Mouse (Mus musculus) neural tube, embryonic 11.5 days (tissue): ENCODE data around the gene Tapbp. TPM values are rescaled to one million over a fixed set of nuclear protein-coding genes. Genes with fewer than 3 reads are reported as not detected.
"Not testable (repeated sequence)": the region's sequence is repeated elsewhere in the genome, so short reads cannot be mapped to it uniquely, and the experiment has no call there.

Experiments used
- ATAC-seq: fragments of 200-750 bp; cut with Nextera tagmentation; 2 replicates; pipeline ENCODE4 v1.8.0; 2017; ENCODE audit warnings: moderate number of reproducible peaks, mild to moderate bottlenecking, moderate TSS enrichment, moderate library complexity; ENCODE audit not compliant: insufficient read depth, low FRiP score, low TSS enrichment
- DNase-seq: peaks from one replicate; pipeline ENCODE4 v3.0.0-alpha.2; 2015; ENCODE audit warnings: low spot score
- H3K27ac ChIP-seq: fragments of 300-500 bp; sonication (generic); 2 replicates; pipeline ENCODE4 v1.5.1; 2014; ENCODE audit warnings: low read depth, mild to moderate bottlenecking, low read length
- H3K27me3 ChIP-seq: fragments of 300-500 bp; sonication (generic); 2 replicates; pipeline ENCODE4 v1.6.1; 2014; ENCODE audit warnings: mild to moderate bottlenecking, low read length, mixed read lengths; ENCODE audit not compliant: control insufficient read depth, insufficient read depth
- H3K36me3 ChIP-seq: fragments of 300-500 bp; sonication (generic); 2 replicates; pipeline ENCODE4 v1.6.1; 2014; ENCODE audit warnings: mild to moderate bottlenecking, low read length, moderate library complexity, mixed read lengths; ENCODE audit not compliant: control insufficient read depth, insufficient read depth
- H3K4me1 ChIP-seq: fragments of 300-500 bp; sonication (generic); 2 replicates; pipeline ENCODE4 v1.6.1; 2014; ENCODE audit warnings: low read length, mixed read lengths; ENCODE audit not compliant: control insufficient read depth, insufficient read depth
- H3K4me2 ChIP-seq: fragments of 300-500 bp; sonication (generic); 2 replicates; pipeline ENCODE4 v1.6.1; 2014; ENCODE audit warnings: low read depth, mild to moderate bottlenecking, moderate library complexity
- H3K4me3 ChIP-seq: fragments of 300-500 bp; sonication (generic); 2 replicates; pipeline ENCODE4 v1.5.1; 2014; ENCODE audit warnings: low read depth, low read length
- H3K9ac ChIP-seq: fragments of 300-500 bp; sonication (generic); 2 replicates; pipeline ENCODE4 v1.6.1; 2014; ENCODE audit warnings: mild to moderate bottlenecking, low read length
- H3K9me3 ChIP-seq: fragments of 300-500 bp; sonication (generic); 2 replicates; pipeline ENCODE4 v1.6.1; 2016; ENCODE audit warnings: low read length; ENCODE audit not compliant: control insufficient read depth
- WGBS: fragments of 180-500 bp; shearing (Covaris S2); extraction: QIAGEN DNeasy Blood & Tissue Kit; methylation state at CpG from one replicate; pipeline ENCODE4 v1.1.7; 2014; 5-methylcytosine and 5-hydroxymethylcytosine counted together
- polyA plus RNA-seq: library from polyadenylated mRNA; unstranded; fragments of >200 nt; fragmentation: Nextera tagmentation; extraction: Ambion mirVana; gene quantifications from 2 replicates; pipeline ENCODE4 v1.2.1, GENCODE M21; 2014

The Tapbp gene
- polyA plus RNA-seq, 1 experiment from 2014 or later: 12.9 TPM

DNA sequence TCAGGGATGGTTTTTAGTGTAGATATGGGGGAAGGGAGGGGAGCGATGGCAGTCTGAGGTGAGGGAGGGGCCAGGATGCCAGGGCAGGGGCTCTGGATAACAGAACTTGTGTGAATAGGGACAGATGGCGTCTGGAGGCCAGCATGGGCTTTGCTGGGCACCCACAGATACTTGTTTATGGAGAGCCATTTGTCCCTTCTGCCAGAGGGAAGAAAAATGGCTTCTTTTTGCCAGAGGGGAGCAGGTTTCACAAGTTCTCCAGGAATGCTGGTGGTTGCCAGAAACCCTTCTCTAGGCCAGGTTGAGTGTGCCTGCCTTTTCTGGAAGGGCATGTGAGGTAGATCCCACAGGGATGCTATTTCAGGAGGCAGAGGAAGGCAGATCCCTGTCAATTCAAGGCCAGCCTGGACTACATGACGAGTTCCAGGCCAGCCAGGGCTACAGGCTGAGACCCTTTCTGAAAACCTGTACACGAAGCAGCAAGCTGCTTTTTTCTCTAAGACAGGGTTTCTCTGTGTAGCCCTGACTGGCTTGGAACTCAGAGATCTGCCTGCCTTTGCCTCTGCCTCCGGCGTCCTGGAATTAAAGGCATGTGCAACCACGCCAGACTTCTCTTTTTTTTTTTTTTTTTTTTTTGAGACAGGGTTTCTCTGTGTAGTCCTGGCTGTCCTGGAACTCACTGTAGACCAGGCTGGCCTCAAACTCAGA is 15.3 kb upstream of the Tapbp start:
- Histone ChIP-seq H3K36me3 (no peaks in the 10 kb centered on the region), H3K27ac (no peak overlapping the region), H3K4me3 (no peak overlapping the region), H3K4me1 (no peaks in the 10 kb centered on the region), H3K27me3 (no peaks in the 10 kb centered on the region), H3K9ac (no peak overlapping the region), H3K4me2 (no peak overlapping the region), H3K9me3 (no peaks in the 10 kb centered on the region)
- WGBS: 80% methylated on average over 7 of the region's 7 CpGs
- ATAC-seq (no peak), DNase-seq (no peak)

DNA sequence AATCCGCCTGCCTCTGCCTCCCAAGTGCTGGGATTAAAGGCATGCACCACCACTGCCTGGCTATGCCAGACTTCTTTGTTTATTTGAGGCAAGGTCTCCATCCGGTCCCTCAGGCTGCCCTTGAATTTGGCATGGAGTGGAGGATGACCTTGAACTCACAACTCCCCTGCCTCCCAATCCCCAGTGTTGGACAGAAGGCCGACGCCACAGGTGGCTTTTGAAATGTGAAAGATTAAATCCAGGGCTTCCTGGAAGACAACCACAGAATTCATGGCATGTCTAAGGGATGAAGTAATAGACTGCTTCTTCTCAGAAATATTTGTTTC is 14.7 kb upstream of the Tapbp start:
- Histone ChIP-seq H3K4me1 (no peaks in the 10 kb centered on the region), H3K9ac (no peak overlapping the region), H3K4me2 (no peak overlapping the region), H3K4me3 (no peak overlapping the region), H3K27me3 (no peaks in the 10 kb centered on the region), H3K36me3 (no peaks in the 10 kb centered on the region), H3K9me3 (no peaks in the 10 kb centered on the region), H3K27ac (no peak overlapping the region)
- ATAC-seq (no peak), DNase-seq (no peak)
- WGBS: 88% methylated on average over 4 of the region's 4 CpGs

DNA sequence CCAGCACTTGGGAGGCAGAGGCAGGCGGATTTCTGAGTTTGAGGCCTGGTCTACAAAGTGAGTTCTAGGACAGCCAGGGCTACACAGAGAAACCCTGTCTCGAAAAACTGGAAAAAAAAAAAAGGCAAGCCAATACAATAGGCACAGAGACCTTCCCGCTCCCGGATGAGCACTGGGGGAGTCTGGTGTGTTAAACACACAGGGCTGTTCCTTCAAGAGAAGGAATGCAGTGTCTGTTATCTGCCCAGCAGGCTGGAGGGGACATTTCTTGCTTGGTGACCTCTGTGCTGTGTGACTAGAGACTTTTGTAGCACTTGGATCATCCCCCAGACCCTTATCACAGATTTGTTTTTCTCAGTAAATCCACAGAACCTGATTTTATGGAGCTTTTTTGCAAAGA is 14.0 kb upstream of the Tapbp start:
- Histone ChIP-seq H3K4me3 (no peak overlapping the region), H3K36me3 (no peaks in the 10 kb centered on the region), H3K4me2 (no peak overlapping the region), H3K27ac (no peak overlapping the region), H3K9me3 (no peaks in the 10 kb centered on the region), H3K4me1 (no peaks in the 10 kb centered on the region), H3K27me3 (no peaks in the 10 kb centered on the region), H3K9ac (no peak overlapping the region)
- DNase-seq: no peak
- 68% methylated on average over 4 of the region's 4 CpGs for WGBS
- ATAC-seq: no peak

DNA sequence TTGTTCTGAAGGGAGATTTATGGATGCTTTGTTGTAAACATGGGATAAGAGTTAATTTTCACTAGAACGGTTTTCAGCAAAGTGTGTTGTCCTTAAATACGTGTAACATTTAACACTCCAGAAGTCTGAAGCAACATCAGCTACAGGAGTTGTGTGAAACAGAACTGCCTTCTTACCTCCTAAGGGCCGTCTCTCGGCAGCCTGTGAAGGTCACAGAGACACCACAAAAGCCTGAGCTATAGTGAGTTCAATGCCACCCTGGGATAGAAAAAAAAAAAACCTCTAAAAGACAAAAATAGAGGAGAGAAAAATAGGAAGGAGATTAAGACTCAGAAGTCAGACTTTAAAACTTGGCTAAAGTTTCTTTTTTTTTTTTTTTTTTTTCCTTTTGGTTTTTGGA is 13.6 kb upstream of the Tapbp start:
- no peaks in the 10 kb centered on the region for H3K4me1 ChIP-seq
- H3K27me3 ChIP-seq: no peaks in the 10 kb centered on the region
- H3K9me3 ChIP-seq: no peaks in the 10 kb centered on the region
- H3K9ac ChIP-seq: no peak overlapping the region
- WGBS: 50% methylated on average over 4 of the region's 4 CpGs
- H3K4me2 ChIP-seq: no peak overlapping the region
- DNase-seq: no peak
- no peaks in the 10 kb centered on the region for H3K36me3 ChIP-seq
- no peak for ATAC-seq
- H3K27ac ChIP-seq: no peak overlapping the region
- no peak overlapping the region for H3K4me3 ChIP-seq

DNA sequence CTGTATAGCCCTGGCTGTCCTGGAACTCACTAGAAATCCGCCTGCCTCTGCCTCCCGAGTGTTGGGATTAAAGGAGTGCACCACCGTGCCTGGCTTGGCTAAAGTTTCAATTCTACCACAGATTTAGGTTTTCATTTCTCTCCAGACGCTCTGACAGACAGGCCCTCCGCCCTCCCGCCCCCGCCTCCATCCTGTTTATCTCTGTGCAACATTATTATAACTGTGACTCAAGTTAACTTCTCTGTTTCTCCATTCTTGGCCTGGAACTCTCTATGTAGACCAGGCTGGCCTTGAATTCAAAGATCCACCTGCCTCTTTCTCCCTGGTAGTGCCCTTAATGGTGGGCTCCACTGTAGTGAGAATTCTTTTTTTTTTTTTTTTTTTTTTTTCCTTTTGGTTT is 13.2 kb upstream of the Tapbp start:
- 85% methylated on average over 7 of the region's 7 CpGs for WGBS
- Histone ChIP-seq H3K4me3 (no peak overlapping the region), H3K9me3 (no peaks in the 10 kb centered on the region), H3K36me3 (no peaks in the 10 kb centered on the region), H3K4me2 (no peak overlapping the region), H3K27me3 (no peaks in the 10 kb centered on the region), H3K9ac (no peak overlapping the region), H3K4me1 (no peaks in the 10 kb centered on the region), H3K27ac (no peak overlapping the region)
- ATAC-seq (no peak), DNase-seq (no peak)

DNA sequence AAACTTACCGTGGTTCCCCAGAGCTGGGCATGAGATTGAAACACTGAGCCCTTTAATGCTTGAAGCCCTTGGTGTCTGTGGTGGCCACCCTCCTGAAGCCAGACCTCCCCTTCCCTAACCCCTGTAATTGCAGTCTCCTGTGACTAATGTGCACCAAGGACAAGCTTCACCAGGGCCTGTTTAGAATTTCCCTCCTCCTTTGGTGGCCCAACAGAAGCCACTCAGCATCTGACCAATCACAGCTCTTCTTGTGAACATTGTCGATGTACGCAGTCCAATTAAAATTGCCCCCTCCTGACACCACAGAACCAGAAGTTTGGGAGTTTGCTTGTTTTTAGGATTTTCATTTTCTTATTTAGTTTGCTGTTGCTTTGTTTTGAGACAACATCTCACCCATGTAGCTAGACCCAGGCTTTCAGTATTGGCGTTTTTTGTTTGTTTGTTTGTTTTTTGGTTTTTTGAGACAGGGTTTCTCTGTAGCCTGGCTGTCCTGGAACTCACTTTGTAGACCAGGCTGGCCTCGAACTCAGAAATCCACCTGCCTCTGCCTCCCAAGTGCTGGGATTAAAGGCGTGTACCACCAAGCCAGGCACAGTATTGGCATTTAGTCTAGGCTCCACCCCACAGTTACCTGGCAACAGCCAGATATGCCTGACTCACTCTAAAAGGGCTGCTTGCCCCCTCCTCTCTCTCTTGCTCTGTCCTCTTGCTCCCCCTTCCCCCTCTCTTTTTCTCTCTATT is 11.6 kb upstream of the Tapbp start:
- H3K36me3 ChIP-seq, H3K4me3 ChIP-seq, H3K27ac ChIP-seq, H3K4me1 ChIP-seq, DNase-seq, H3K9ac ChIP-seq, H3K4me2 ChIP-seq, ATAC-seq, H3K27me3 ChIP-seq, H3K9me3 ChIP-seq: not testable (repeated sequence)
- 70% methylated on average over 6 of the region's 6 CpGs for WGBS

DNA sequence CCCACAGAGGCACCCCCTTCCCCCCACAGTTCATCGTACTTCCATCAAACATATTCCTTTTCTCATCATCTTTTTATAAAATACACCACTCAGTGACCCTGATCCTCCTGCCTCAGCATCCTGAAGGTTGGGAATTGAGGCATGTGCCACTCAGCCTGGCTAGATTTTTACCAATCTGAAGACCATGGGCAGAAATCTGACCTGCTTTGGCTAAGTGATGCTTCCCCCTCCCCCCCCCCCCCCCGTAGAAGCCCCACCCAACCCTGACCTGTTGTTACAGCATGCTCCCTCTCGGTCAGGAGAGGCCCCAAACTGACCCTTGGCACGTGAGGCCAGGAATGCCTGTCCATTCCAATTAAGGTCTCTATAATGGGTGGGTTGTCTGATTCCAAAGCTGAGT is 10.9 kb upstream of the Tapbp start, which contains the start of gene Platr17:
Gene Platr17 (plus strand): TSS at position 301 of the 400 bp plus-strand sequence.
- H3K9me3 ChIP-seq, H3K27ac ChIP-seq, H3K4me2 ChIP-seq, H3K4me1 ChIP-seq, H3K36me3 ChIP-seq, ATAC-seq, DNase-seq, H3K4me3 ChIP-seq, H3K27me3 ChIP-seq, H3K9ac ChIP-seq: not testable (repeated sequence)
- 32% methylated on average over 2 of the region's 4 CpGs for WGBS

DNA sequence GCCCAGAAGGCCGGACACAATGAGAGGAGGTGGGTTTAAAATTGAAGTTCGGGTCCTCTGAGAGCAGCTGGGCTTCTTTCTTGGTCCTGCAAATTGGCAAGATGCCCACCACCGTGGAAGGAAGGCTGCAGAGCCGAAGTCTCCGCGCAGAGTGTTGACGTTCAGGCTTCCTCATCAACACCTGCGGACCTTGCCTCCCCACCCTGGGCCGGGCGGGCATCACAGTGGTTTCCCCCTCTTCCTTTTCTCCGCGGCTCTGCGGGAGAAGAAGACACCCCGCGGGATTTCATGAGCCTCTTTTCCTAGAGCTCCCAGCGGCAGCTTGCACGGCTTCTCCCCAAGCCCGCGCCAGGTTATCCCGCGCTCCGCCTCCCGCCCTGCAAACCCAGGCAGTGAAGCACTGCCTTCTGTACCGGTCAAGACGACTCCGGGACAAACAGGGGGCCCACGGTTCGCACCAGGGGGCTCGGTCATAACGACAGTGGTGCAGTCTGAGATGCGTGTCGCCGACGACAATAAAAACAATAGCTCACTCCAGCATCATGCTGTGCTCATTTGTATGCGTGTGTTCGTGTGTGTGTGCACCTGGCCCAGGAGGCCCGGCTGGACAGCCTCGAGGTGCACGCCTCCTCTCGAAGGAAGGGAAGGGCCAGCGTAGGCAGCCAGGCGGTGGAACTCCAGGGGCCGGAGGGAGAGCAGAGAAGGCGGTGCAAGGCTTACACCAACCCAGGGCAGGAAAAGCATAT is 7.2 kb upstream of the Tapbp start:
- ATAC-seq (peak; percentile 48; the same call in 1 of the 2 replicates), DNase-seq (peak; percentile 24)
- H3K27ac ChIP-seq: peak overlapping the region; percentile 85
- peak overlapping the region; percentile 52 for H3K9ac ChIP-seq
- no peaks in the 10 kb centered on the region for H3K27me3 ChIP-seq
- H3K4me2 ChIP-seq: peak overlapping the region; percentile 68
- H3K4me1 ChIP-seq: peaks cover 15% of the 10 kb centered on the region
- under 1% methylated on average over 43 of the region's 44 CpGs for WGBS
- H3K9me3 ChIP-seq: no peaks in the 10 kb centered on the region
- peaks cover 16% of the 10 kb centered on the region for H3K36me3 ChIP-seq
- H3K4me3 ChIP-seq: peak overlapping the region; percentile 85
